Mouse (Mus musculus) midbrain, embryonic 16.5 days (tissue): ENCODE data around the gene Ndufs4. TPM values are rescaled to one million over a fixed set of nuclear protein-coding genes. Genes with fewer than 3 reads are reported as not detected.
"Not testable (repeated sequence)": the region's sequence is repeated elsewhere in the genome, so short reads cannot be mapped to it uniquely, and the experiment has no call there.

ENCODE experiments used
- ATAC-seq: fragments of 200-750 bp; cut with Nextera tagmentation; 2 replicates; pipeline ENCODE4 v1.8.0; 2017; ENCODE audit warnings: moderate TSS enrichment
- H3K27ac ChIP-seq: fragments of 300-500 bp; sonication (generic); 2 replicates; pipeline ENCODE4 v1.5.1; 2014; ENCODE audit warnings: mild to moderate bottlenecking, low read length, mixed read lengths
- H3K27me3 ChIP-seq: fragments of 300-500 bp; sonication (generic); 2 replicates; pipeline ENCODE4 v1.6.1; 2014; ENCODE audit warnings: low read depth, low read length, mixed read lengths; ENCODE audit not compliant: control insufficient read depth, insufficient read depth
- H3K36me3 ChIP-seq: fragments of 300-500 bp; sonication (generic); 2 replicates; pipeline ENCODE4 v1.6.1; 2014; ENCODE audit warnings: mild to moderate bottlenecking, low read length, moderate library complexity, mixed read lengths; ENCODE audit not compliant: control insufficient read depth, insufficient read depth
- H3K4me1 ChIP-seq: fragments of 300-500 bp; sonication (generic); 2 replicates; pipeline ENCODE4 v1.6.1; 2014; ENCODE audit warnings: mild to moderate bottlenecking, low read length, mixed read lengths; ENCODE audit not compliant: control insufficient read depth, insufficient read depth
- H3K4me2 ChIP-seq: fragments of 300-500 bp; sonication (generic); 2 replicates; pipeline ENCODE4 v1.6.1; 2014; ENCODE audit warnings: mild to moderate bottlenecking, low read length, mixed read lengths
- H3K4me3 ChIP-seq: fragments of 300-500 bp; sonication (generic); 2 replicates; pipeline ENCODE4 v1.5.1; 2014; ENCODE audit warnings: low read depth, mild to moderate bottlenecking, low read length, moderate library complexity, mixed read lengths
- H3K9ac ChIP-seq: fragments of 300-500 bp; sonication (generic); 2 replicates; pipeline ENCODE4 v1.6.1; 2014; ENCODE audit warnings: low read depth, low read length, mixed read lengths
- H3K9me3 ChIP-seq: fragments of 300-500 bp; sonication (generic); replicated peaks from 2 replicates; pipeline ENCODE4 v1.6.1; 2014; ENCODE audit warnings: mild to moderate bottlenecking, low read length, mixed read lengths; ENCODE audit not compliant: control insufficient read depth, poor library complexity, severe bottlenecking
- WGBS: fragments of 180-500 bp; shearing (Covaris S2); extraction: QIAGEN DNeasy Blood & Tissue Kit; methylation state at CpG from one replicate; pipeline ENCODE4 v1.1.7; 2014; 5-methylcytosine and 5-hydroxymethylcytosine counted together
- polyA plus RNA-seq: library from polyadenylated mRNA; unstranded; fragments of >200 nt; fragmentation: Nextera tagmentation; extraction: Ambion mirVana; gene quantifications from 2 replicates; pipeline ENCODE4 v1.2.1, GENCODE M21; 2015

Gene Ndufs4
- polyA plus RNA-seq, 1 experiment from 2014 or later: 363 TPM

- 97% methylated on average over 11 of the region's 11 CpGs for WGBS
- no peak overlapping the region for H3K27ac ChIP-seq
- H3K4me1 ChIP-seq: no peaks in the 10 kb centered on the region
- no peak overlapping the region for H3K4me3 ChIP-seq
- H3K4me2 ChIP-seq: no peak overlapping the region
- H3K27me3 ChIP-seq: no peaks in the 10 kb centered on the region
- H3K9ac ChIP-seq: no peak overlapping the region
- no peaks in the 10 kb centered on the region for H3K36me3 ChIP-seq
- ATAC-seq: no peak
- no peaks in the 10 kb centered on the region for H3K9me3 ChIP-seq
Observed at GRCm38 (mm10) chr13:114310591-114310990, 77.5 kb downstream of the Ndufs4 start.

- no peaks in the 10 kb centered on the region for H3K4me1 ChIP-seq
- WGBS: 93% methylated on average over 7 of the region's 7 CpGs
- H3K4me3 ChIP-seq: no peak overlapping the region
- H3K9ac ChIP-seq: no peak overlapping the region
- H3K9me3 ChIP-seq: no peaks in the 10 kb centered on the region
- no peak for ATAC-seq
- H3K4me2 ChIP-seq: no peak overlapping the region
- H3K27ac ChIP-seq: no peak overlapping the region
- no peaks in the 10 kb centered on the region for H3K36me3 ChIP-seq
- no peaks in the 10 kb centered on the region for H3K27me3 ChIP-seq
Observed at GRCm38 (mm10) chr13:114304684-114305083, 83.4 kb downstream of the Ndufs4 start.

- Histone ChIP-seq H3K27me3 (no peaks in the 10 kb centered on the region), H3K27ac (no peak overlapping the region), H3K9ac (no peak overlapping the region), H3K4me1 (no peaks in the 10 kb centered on the region), H3K4me3 (no peak overlapping the region), H3K4me2 (no peak overlapping the region), H3K36me3 (no peaks in the 10 kb centered on the region), H3K9me3 (no peaks in the 10 kb centered on the region)
- 92% methylated on average over 4 of the region's 4 CpGs for WGBS
- no peak for ATAC-seq
Observed at GRCm38 (mm10) chr13:114303466-114304175, 84.4 kb downstream of the Ndufs4 start.

GRCm38 (mm10) chr13:114297761-114298160, 90.3 kb downstream of the Ndufs4 start:
- ATAC-seq: no peak
- Histone ChIP-seq H3K36me3 (no peaks in the 10 kb centered on the region), H3K4me2 (no peak overlapping the region), H3K9me3 (no peaks in the 10 kb centered on the region), H3K4me3 (no peak overlapping the region), H3K27me3 (no peaks in the 10 kb centered on the region), H3K9ac (no peak overlapping the region), H3K27ac (no peak overlapping the region), H3K4me1 (no peaks in the 10 kb centered on the region)
- WGBS: 46% methylated on average over 3 of the region's 3 CpGs

GRCm38 (mm10) chr13:114296556-114296955, 91.5 kb downstream of the Ndufs4 start:
- no peak overlapping the region for H3K4me2 ChIP-seq
- H3K4me1 ChIP-seq: no peaks in the 10 kb centered on the region
- WGBS: 96% methylated on average over 4 of the region's 4 CpGs
- no peak overlapping the region for H3K27ac ChIP-seq
- no peak overlapping the region for H3K4me3 ChIP-seq
- H3K9me3 ChIP-seq: no peaks in the 10 kb centered on the region
- no peaks in the 10 kb centered on the region for H3K36me3 ChIP-seq
- H3K9ac ChIP-seq: no peak overlapping the region
- ATAC-seq: no peak
- H3K27me3 ChIP-seq: no peaks in the 10 kb centered on the region

- no peak overlapping the region for H3K4me2 ChIP-seq
- no peaks in the 10 kb centered on the region for H3K36me3 ChIP-seq
- no peak overlapping the region for H3K27ac ChIP-seq
- no peaks in the 10 kb centered on the region for H3K27me3 ChIP-seq
- no peak overlapping the region for H3K9ac ChIP-seq
- H3K4me1 ChIP-seq: no peaks in the 10 kb centered on the region
- ATAC-seq: no peak
- no peaks in the 10 kb centered on the region for H3K9me3 ChIP-seq
- H3K4me3 ChIP-seq: no peak overlapping the region
- 92% methylated on average over 1 of the region's 1 CpGs for WGBS
Observed at GRCm38 (mm10) chr13:114289411-114289810, 98.6 kb downstream of the Ndufs4 start.

- no peak overlapping the region for H3K27ac ChIP-seq
- 91% methylated on average over 3 of the region's 3 CpGs for WGBS
- no peaks in the 10 kb centered on the region for H3K4me1 ChIP-seq
- H3K9me3 ChIP-seq: no peaks in the 10 kb centered on the region
- no peak for ATAC-seq
- H3K4me2 ChIP-seq: no peak overlapping the region
- H3K9ac ChIP-seq: no peak overlapping the region
- no peak overlapping the region for H3K4me3 ChIP-seq
- no peaks in the 10 kb centered on the region for H3K27me3 ChIP-seq
- H3K36me3 ChIP-seq: no peaks in the 10 kb centered on the region
Observed at GRCm38 (mm10) chr13:114288511-114288910, 99.5 kb downstream of the Ndufs4 start.

GRCm38 (mm10) chr13:114278690-114279089, 109.4 kb downstream of the Ndufs4 start:
- WGBS: 89% methylated on average over 2 of the region's 2 CpGs
- not testable (repeated sequence) for H3K27me3 ChIP-seq, H3K9ac ChIP-seq, H3K4me2 ChIP-seq, ATAC-seq, H3K4me1 ChIP-seq, H3K4me3 ChIP-seq, H3K36me3 ChIP-seq, H3K27ac ChIP-seq, H3K9me3 ChIP-seq

GRCm38 (mm10) chr13:114277277-114277676, 110.8 kb downstream of the Ndufs4 start:
- Histone ChIP-seq H3K27ac (no peak overlapping the region), H3K36me3 (no peaks in the 10 kb centered on the region), H3K9ac (no peak overlapping the region), H3K27me3 (no peaks in the 10 kb centered on the region), H3K4me1 (no peaks in the 10 kb centered on the region), H3K9me3 (no peaks in the 10 kb centered on the region), H3K4me2 (no peak overlapping the region), H3K4me3 (no peak overlapping the region)
- 92% methylated on average over 5 of the region's 5 CpGs for WGBS
- no peak for ATAC-seq
